Mouse (Mus musculus) skeletal muscle tissue, postnatal 0 days (tissue): Measurements from ENCODE around the gene Golga3. TPM values are rescaled to one million over a fixed set of nuclear protein-coding genes. Genes with fewer than 3 reads are reported as not detected.

Source experiments
- polyA plus RNA-seq: library from polyadenylated mRNA; unstranded; fragments of >200 nt; fragmentation: Nextera tagmentation; extraction: Ambion mirVana; gene quantifications from 2 replicates; pipeline ENCODE4 v1.2.1, GENCODE M21; 2015

The Golga3 gene
- polyA plus RNA-seq = 12.1 and 13.1 TPM in 2 replicates

GRCm38 (mm10) chr5:110176362-110177020 is at the start of gene Golga3:
TSS of gene Golga3 (plus strand) at chr5:110176701.

GRCm38 (mm10) chr5:110135293-110136086 is 41.0 kb upstream of the Golga3 start, which contains the start of gene Chfr:
TSS of gene Chfr (plus strand) at chr5:110135842.

GRCm38 (mm10) chr5:110230780-110231461 is 54.4 kb downstream of the Golga3 start, which contains the start of gene Ankle2:
TSS of gene Ankle2 (plus strand) at chr5:110231004.

DNA sequence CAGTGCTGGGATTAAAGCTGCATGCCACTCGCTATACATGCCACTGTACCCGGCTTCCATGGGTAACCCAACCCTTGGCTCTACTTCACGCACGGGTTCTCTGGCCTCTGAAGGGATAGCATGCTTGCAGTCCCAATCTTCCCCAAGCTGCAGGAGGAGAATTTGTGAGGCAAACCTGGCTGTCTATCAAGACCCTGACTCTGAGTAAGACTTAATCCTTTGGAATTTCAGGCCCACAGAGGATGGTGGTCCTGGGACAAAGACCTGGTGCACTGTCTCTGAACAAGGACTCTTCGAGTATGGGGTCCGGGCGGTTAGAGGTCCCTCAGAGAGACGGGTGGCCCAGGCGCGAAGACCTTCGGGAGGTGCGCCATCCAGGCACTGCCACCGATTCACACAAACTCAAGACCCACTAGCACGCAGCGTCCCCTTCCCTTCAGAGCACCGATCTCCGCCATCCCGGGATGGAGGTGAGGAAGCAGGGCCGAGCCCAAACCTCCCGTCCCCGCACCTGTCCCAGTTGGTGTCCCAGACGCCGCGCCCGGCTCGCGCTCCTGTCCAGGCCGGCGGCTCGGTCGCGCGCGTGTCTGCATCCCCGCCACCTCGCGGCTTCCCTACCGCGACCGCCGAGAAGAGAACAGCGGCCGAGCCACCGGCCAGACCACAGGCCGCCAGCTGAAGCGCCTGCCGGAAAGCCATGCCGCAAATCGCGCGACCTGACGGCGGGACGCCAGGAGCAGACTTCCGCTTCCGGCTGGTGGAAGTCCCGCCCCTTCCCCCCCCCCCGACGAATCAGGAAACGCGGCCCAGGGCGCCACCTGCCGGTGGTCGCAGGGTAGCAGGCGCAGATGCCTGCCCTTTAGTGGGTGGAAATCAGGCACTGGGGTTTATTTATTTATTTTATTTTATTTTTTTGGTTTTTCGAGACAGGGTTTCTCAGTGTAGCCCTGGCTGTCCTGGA is 92.9 kb downstream of the Golga3 start, which contains the start of gene Pgam5:
Gene Pgam5 (minus strand): TSS at position 773 of the 961 bp plus-strand sequence.

Other genes starting within 250 kb of the Golga3 start
- gene Zfp932, start 180.2 kb upstream of the Golga3 start, polyA plus RNA-seq = 11.1 TPM in 2 replicates
- 1.2 and 1.3 TPM in 2 replicates for gene Gm17655, start 104.2 kb upstream of the Golga3 start, polyA plus RNA-seq
- gene Gm35315, start 82.3 kb upstream of the Golga3 start, polyA plus RNA-seq = 0.07 and 0.22 TPM in 2 replicates
- 0.41 and 0.63 TPM in 2 replicates for gene Plcxd1, start 76.7 kb upstream of the Golga3 start, polyA plus RNA-seq
- gene Gtpbp6, start 68.5 kb upstream of the Golga3 start, polyA plus RNA-seq = 16.2 and 18.0 TPM in 2 replicates
- gene Zfp605, start 66.6 kb upstream of the Golga3 start, polyA plus RNA-seq = 1.5 and 2.1 TPM in 2 replicates
- 16.7 and 16.9 TPM in 2 replicates for gene Chfr, start 40.9 kb upstream of the Golga3 start, polyA plus RNA-seq
- 14.5 and 15.8 TPM in 2 replicates for gene Ankle2, start 54.3 kb downstream of the Golga3 start, polyA plus RNA-seq
- 29.3 and 29.9 TPM in 2 replicates for gene Pgam5, start 93.2 kb downstream of the Golga3 start, polyA plus RNA-seq
- 31.1 and 31.2 TPM in 2 replicates for gene Pxmp2, start 109.5 kb downstream of the Golga3 start, polyA plus RNA-seq
- gene Pole, start 109.6 kb downstream of the Golga3 start, polyA plus RNA-seq = 3.4 and 3.5 TPM in 2 replicates
- gene P2rx2, start 166.5 kb downstream of the Golga3 start, polyA plus RNA-seq = not detected in 2 replicates
- not detected in 2 replicates for gene Lrcol1, start 168.0 kb downstream of the Golga3 start, polyA plus RNA-seq